Mouse (Mus musculus) macrophage (primary cell): ENCODE results near the gene Tbc1d32. TPM values are rescaled to one million over a fixed set of nuclear protein-coding genes. Genes with fewer than 3 reads are reported as not detected.
A peak's percentile ranks its signal among the peaks of the same experiment; 100 is the strongest.

Experiments
- H3K27ac ChIP-seq: fragments of 350-480 bp; formaldehyde crosslinking; 2 replicates; pipeline ENCODE4 v1.9.0; 2021
- H3K36me3 ChIP-seq: fragments of 350-480 bp; formaldehyde crosslinking; 2 replicates; pipeline ENCODE4 v1.9.0; 2021; ENCODE audit errors: inconsistent target
- H3K4me3 ChIP-seq: fragments of 350-480 bp; formaldehyde crosslinking; 2 replicates; pipeline ENCODE4 v1.9.0; 2021; ENCODE audit errors: inconsistent target
- H3K79me2 ChIP-seq: fragments of 350-480 bp; formaldehyde crosslinking; 2 replicates; pipeline ENCODE4 v1.9.0; 2021; ENCODE audit errors: inconsistent target
- WGBS: methylation state at CpG from one replicate; pipeline ENCODE4 v1.1.7; 2026; ENCODE audit warnings: inconsistent platforms; ENCODE audit not compliant: missing documents; 5-methylcytosine and 5-hydroxymethylcytosine counted together
- polyA plus RNA-seq: library from polyadenylated mRNA; stranded (reverse); fragments of 250-400 nt; gene quantifications from 3 replicates; pipeline ENCODE4 v1.2.4, GENCODE M21; 2018; ENCODE audit warnings: inconsistent platforms

Tbc1d32 gene
- polyA plus RNA-seq, 1 experiment from 2014 or later: 3.5 TPM

GRCm38 (mm10) chr10:56158207-56158606, 70.3 kb downstream of the Tbc1d32 start:
- Histone ChIP-seq H3K79me2 (no peaks in the 10 kb centered on the region), H3K27ac (no peak overlapping the region), H3K36me3 (no peaks in the 10 kb centered on the region), H3K4me3 (no peak overlapping the region)
- WGBS: 96% methylated on average over 3 of the region's 3 CpGs

DNA sequence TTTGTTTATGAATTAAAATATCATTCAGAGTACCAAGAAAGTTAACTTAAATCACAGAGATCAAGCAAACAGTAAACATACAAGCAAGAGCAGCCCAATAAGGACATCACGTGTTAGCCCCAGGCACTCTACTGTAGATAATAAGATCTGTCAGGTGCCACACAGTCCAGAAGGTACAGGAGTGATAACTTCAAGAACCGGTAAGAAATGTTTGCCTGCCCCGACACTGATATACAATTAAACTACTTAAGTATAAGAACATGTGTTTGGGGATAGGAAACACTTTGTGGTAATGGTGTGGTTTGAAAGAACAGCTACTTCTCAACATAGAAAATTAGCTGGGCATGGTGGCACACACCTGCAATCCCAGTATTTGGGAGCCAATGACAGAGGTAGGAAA, 71.5 kb downstream of the Tbc1d32 start:
- Histone ChIP-seq H3K27ac (no peak overlapping the region), H3K4me3 (no peak overlapping the region), H3K36me3 (no peaks in the 10 kb centered on the region), H3K79me2 (no peaks in the 10 kb centered on the region)
- WGBS: 95% methylated on average over 3 of the region's 3 CpGs

- no peak overlapping the region for H3K27ac ChIP-seq
- no peak overlapping the region for H3K4me3 ChIP-seq
- H3K36me3 ChIP-seq: no peaks in the 10 kb centered on the region
- WGBS: 100% methylated on average over 3 of the region's 3 CpGs
- H3K79me2 ChIP-seq: no peaks in the 10 kb centered on the region
These were observed 79.6 kb downstream of the Tbc1d32 start for GRCm38 (mm10) chr10:56148920-56149319.

GRCm38 (mm10) chr10:56137191-56137590, 91.3 kb downstream of the Tbc1d32 start:
- Histone ChIP-seq H3K79me2 (no peaks in the 10 kb centered on the region), H3K4me3 (no peak overlapping the region), H3K36me3 (no peaks in the 10 kb centered on the region), H3K27ac (no peak overlapping the region)
- 96% methylated on average over 5 of the region's 5 CpGs for WGBS

DNA sequence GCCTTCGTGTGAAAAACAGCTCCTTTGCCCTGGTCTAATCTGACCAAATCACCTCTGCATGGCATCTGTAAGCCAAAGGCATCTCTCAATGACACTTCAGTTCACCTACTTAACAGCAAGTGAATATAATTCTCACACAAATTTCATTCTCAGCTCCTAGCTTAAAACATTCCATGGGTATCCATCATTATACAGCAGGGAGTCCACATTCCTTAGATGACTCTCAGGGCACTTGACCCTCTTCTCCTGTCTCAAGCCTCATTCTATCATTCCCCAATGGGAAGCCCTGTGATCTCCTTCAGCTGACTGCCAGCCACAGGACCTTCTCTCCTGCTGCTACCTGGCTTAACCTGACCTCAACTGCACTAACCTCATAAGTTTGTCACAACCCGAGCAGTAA, 98.8 kb downstream of the Tbc1d32 start:
- Histone ChIP-seq H3K36me3 (no peaks in the 10 kb centered on the region), H3K27ac (no peak overlapping the region), H3K79me2 (no peaks in the 10 kb centered on the region), H3K4me3 (no peak overlapping the region)
- 100% methylated on average over 2 of the region's 2 CpGs for WGBS

- H3K79me2 ChIP-seq: no peaks in the 10 kb centered on the region
- H3K4me3 ChIP-seq: no peak overlapping the region
- no peak overlapping the region for H3K27ac ChIP-seq
- 100% methylated on average over 1 of the region's 1 CpGs for WGBS
- H3K36me3 ChIP-seq: no peaks in the 10 kb centered on the region
These were observed 101.5 kb downstream of the Tbc1d32 start for GRCm38 (mm10) chr10:56126972-56127371.

- Histone ChIP-seq H3K4me3 (no peak overlapping the region), H3K36me3 (no peaks in the 10 kb centered on the region), H3K27ac (no peak overlapping the region), H3K79me2 (no peaks in the 10 kb centered on the region)
- 77% methylated on average over 26 of the region's 27 CpGs for WGBS
These were observed 112.8 kb downstream of the Tbc1d32 start for GRCm38 (mm10) chr10:56115636-56116180.

GRCm38 (mm10) chr10:56114951-56115635, 113.4 kb downstream of the Tbc1d32 start:
- H3K36me3 ChIP-seq: no peaks in the 10 kb centered on the region
- H3K4me3 ChIP-seq: peak overlapping the region; percentile 18; the same call in 1 of the 2 replicates
- no peaks in the 10 kb centered on the region for H3K79me2 ChIP-seq
- WGBS: 18% methylated on average over 39 of the region's 50 CpGs
- H3K27ac ChIP-seq: no peak overlapping the region

GRCm38 (mm10) chr10:56106996-56107334, 121.5 kb downstream of the Tbc1d32 start:
- 13% methylated on average over 1 of the region's 1 CpGs for WGBS
- Histone ChIP-seq H3K36me3 (no peaks in the 10 kb centered on the region), H3K79me2 (no peaks in the 10 kb centered on the region), H3K27ac (peak overlapping the region; percentile 33), H3K4me3 (peak overlapping the region; percentile 39)

- 46% methylated on average over 18 of the region's 18 CpGs for WGBS
- H3K27ac ChIP-seq: peak within 1 kb of the TSS; percentile 33
- peak within 1 kb of the TSS; percentile 39 for H3K4me3 ChIP-seq
- H3K36me3 ChIP-seq: no peaks in the 10 kb centered on the region
- no peaks in the 10 kb centered on the region for H3K79me2 ChIP-seq
These were observed 122.0 kb downstream of the Tbc1d32 start, which contains the start of gene Msl3l2 for GRCm38 (mm10) chr10:56106333-56106995. Msl3l2 (plus strand) TSS chr10:56106917.

GRCm38 (mm10) chr10:56099641-56100310, 128.7 kb downstream of the Tbc1d32 start:
- Histone ChIP-seq H3K4me3 (no peak overlapping the region), H3K27ac (no peak overlapping the region), H3K36me3 (no peaks in the 10 kb centered on the region), H3K79me2 (no peaks in the 10 kb centered on the region)
- WGBS: 97% methylated on average over 3 of the region's 3 CpGs

DNA sequence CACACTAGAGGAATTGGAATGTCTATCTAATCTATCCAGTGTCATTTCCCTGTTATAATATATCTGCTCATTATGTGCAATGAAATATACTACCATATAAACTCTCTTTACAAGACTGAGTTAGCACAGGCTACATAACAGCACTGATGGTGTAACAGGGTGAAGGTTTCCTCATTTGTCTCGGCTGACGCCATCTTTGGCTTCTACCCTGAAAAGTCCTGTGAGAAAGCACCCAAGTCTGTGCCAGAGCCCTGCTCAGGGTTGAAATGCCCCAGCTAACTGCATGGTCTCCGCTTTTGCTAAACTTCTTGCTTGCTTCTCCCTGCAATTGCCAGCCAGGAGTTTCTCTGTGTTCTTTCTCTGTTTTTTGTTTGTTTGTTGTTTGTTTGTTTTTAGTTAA, 129.4 kb downstream of the Tbc1d32 start:
- 93% methylated on average over 3 of the region's 3 CpGs for WGBS
- H3K79me2 ChIP-seq: no peaks in the 10 kb centered on the region

DNA sequence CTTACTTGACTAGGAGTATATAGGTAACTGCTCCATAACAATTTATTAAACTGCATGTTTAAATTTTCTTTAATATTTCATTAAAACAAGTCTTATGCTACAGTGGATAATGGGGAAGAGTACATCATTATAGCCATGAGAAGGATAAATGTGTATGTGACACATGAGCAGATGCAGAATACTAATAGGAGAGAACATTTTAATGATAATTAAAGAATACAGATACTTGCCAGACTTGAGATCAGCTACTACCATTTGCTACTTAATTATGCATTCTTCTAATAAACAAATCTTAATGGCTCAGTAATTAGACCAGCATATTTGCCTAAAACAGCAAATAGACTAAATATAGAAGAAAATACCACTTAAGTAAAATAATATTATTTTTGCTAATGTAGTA, 131.7 kb downstream of the Tbc1d32 start:
- Histone ChIP-seq H3K36me3 (no peaks in the 10 kb centered on the region), H3K4me3 (no peak overlapping the region), H3K79me2 (no peaks in the 10 kb centered on the region), H3K27ac (no peak overlapping the region)

More for the DNA sequence above, 129.4 kb downstream of the Tbc1d32 start:
- Histone ChIP-seq H3K4me3 (no peak overlapping the region), H3K36me3 (no peaks in the 10 kb centered on the region), H3K27ac (no peak overlapping the region)

GRCm38 (mm10) chr10:56094586-56094985, 133.9 kb downstream of the Tbc1d32 start:
- 95% methylated on average over 5 of the region's 5 CpGs for WGBS

GRCm38 (mm10) chr10:56089714-56090113, 138.8 kb downstream of the Tbc1d32 start:
- Histone ChIP-seq H3K36me3 (no peaks in the 10 kb centered on the region), H3K27ac (no peak overlapping the region), H3K79me2 (no peaks in the 10 kb centered on the region), H3K4me3 (no peak overlapping the region)
- 94% methylated on average over 4 of the region's 4 CpGs for WGBS

More at GRCm38 (mm10) chr10:56094586-56094985, 133.9 kb downstream of the Tbc1d32 start:
- no peaks in the 10 kb centered on the region for H3K36me3 ChIP-seq
- no peak overlapping the region for H3K27ac ChIP-seq
- H3K79me2 ChIP-seq: no peaks in the 10 kb centered on the region
- no peak overlapping the region for H3K4me3 ChIP-seq
